Mouse (Mus musculus): ENCODE measurements around the gene Shc3.

GRCm38 (mm10) chr13:51553343-51553742, 15.9 kb downstream of the Shc3 start:
- no peak for TF ChIP-seq CTCF (conservative IDR thresholded peaks at IDR 0.05; ENCODE audit: insufficient read depth, insufficient read length, low read depth, low read length)
- TF ChIP-seq POLR2A (IDR thresholded peaks at IDR 0.05; ENCODE audit: low read depth, low read length) = no peak

Data from kidney, adult 2 months (tissue).